ENCODE assay signal across 9 mouse cellular contexts in genomic region chr11:98777888-98778287, GRCm38 (mm10). TPM values are rescaled to one million over a fixed set of nuclear protein-coding genes. Genes with fewer than 3 reads are reported as not detected.
DNase-seq lines count a peak whose midpoint lies in the region; ATAC-seq lines count a peak whose summit lies in the region.
"Had no signal": no experiment of that assay in that cellular context is flagged by ENCODE, and none has a peak within 500 bp of the region (broad histone marks: within the 10 kb centered on the region; RNA-seq: fewer than 3 reads in every experiment).

No protein-coding gene starts in this region.

- ATAC-seq in kidney, embryonic 15.5 days (replicated peaks; ENCODE audit: low FRiP score): no peak
- ATAC-seq in neural tube, embryonic 13.5 days (ENCODE audit: low read depth): no peak
- ATAC-seq in limb, embryonic 13.5 days (ENCODE audit: low FRiP score, low read depth): no peak

- no peaks in the 10 kb centered on the region for H3K36me3 ChIP-seq in kidney, embryonic 15.5 days
- no peaks in the 10 kb centered on the region for H3K36me3 ChIP-seq in neural tube, embryonic 13.5 days
- no peaks in the 10 kb centered on the region for H3K36me3 ChIP-seq in limb, embryonic 13.5 days

- peak overlapping the region; percentile 89 for H3K27ac ChIP-seq in kidney, embryonic 15.5 days
- H3K27ac ChIP-seq in neural tube, embryonic 13.5 days (replicated peaks): 0 out of 2 replicates have a peak overlapping the region, but pooled peaks have one; percentile 35
- H3K27ac ChIP-seq in limb, embryonic 13.5 days: peak overlapping the region; percentile 90; the same call in 1 of the 2 replicates

- H3K27me3 ChIP-seq in kidney, embryonic 15.5 days: no peaks in the 10 kb centered on the region
- no peaks in the 10 kb centered on the region for H3K27me3 ChIP-seq in neural tube, embryonic 13.5 days
- H3K27me3 ChIP-seq in limb, embryonic 13.5 days: no peaks in the 10 kb centered on the region

- H3K9me3 ChIP-seq in kidney, embryonic 15.5 days (replicated peaks): no peaks in the 10 kb centered on the region
- H3K9me3 ChIP-seq in neural tube, embryonic 13.5 days: no peaks in the 10 kb centered on the region
- H3K9me3 ChIP-seq in limb, embryonic 13.5 days: no peaks in the 10 kb centered on the region

- no peak overlapping the region for H3K4me2 ChIP-seq in kidney, embryonic 15.5 days
- H3K4me2 ChIP-seq in neural tube, embryonic 13.5 days: no peak overlapping the region
- peak overlapping the region; percentile 74; the same call in 1 of the 2 replicates for H3K4me2 ChIP-seq in limb, embryonic 13.5 days (replicated peaks)

- no peak for DNase-seq in kidney, postnatal 4 days
- DNase-seq in neural tube, embryonic 10.5 days (ENCODE audit: extremely low spot score, low spot score): no peak
- no peak for DNase-seq in urinary bladder, postnatal 14 days (ENCODE audit: low spot score)
- DNase-seq in embryo, embryonic 9.5 days (ENCODE audit: extremely low spot score): no peak
- DNase-seq: gastrocnemius, postnatal 36 days; right cerebral cortex, postnatal 14 days had no signal

- peaks cover 95% of the 10 kb centered on the region for H3K4me1 ChIP-seq in kidney, embryonic 15.5 days
- peaks cover 62% of the 10 kb centered on the region for H3K4me1 ChIP-seq in neural tube, embryonic 13.5 days (replicated peaks)
- peaks cover 65% of the 10 kb centered on the region for H3K4me1 ChIP-seq in limb, embryonic 13.5 days

- H3K9ac ChIP-seq in kidney, embryonic 15.5 days: no peak overlapping the region
- H3K9ac ChIP-seq in neural tube, embryonic 13.5 days: no peak overlapping the region
- no peak overlapping the region for H3K9ac ChIP-seq in limb, embryonic 13.5 days

- no peak overlapping the region for H3K4me3 ChIP-seq in kidney, embryonic 15.5 days (replicated peaks)
- no peak overlapping the region for H3K4me3 ChIP-seq in neural tube, embryonic 13.5 days
- no peak overlapping the region for H3K4me3 ChIP-seq in limb, embryonic 13.5 days

RNA-seq across cellular contexts. Expression of gene Nr1d1, which starts 2.8 kb away (rescaled TPM):
- 2.0 and 2.3 TPM in 2 replicates for polyA plus RNA-seq in kidney, embryonic 15.5 days (2015; fragmentation: Nextera tagmentation; extraction: Ambion mirVana)
- polyA plus RNA-seq in neural tube, embryonic 13.5 days (2015; fragmentation: Nextera tagmentation; extraction: Ambion mirVana): 3.4 and 3.6 TPM in 2 replicates
- polyA plus RNA-seq in limb, embryonic 13.5 days (2015; fragmentation: Nextera tagmentation; extraction: Ambion mirVana): 0.93 and 1.1 TPM in 2 replicates

RNA-seq across cellular contexts. Expression of gene Msl1, which starts 17.4 kb away (rescaled TPM):
- 25.1 and 25.8 TPM in 2 replicates for polyA plus RNA-seq in kidney, embryonic 15.5 days (2015; fragmentation: Nextera tagmentation; extraction: Ambion mirVana)
- 31.5 and 33.2 TPM in 2 replicates for polyA plus RNA-seq in neural tube, embryonic 13.5 days (2015; fragmentation: Nextera tagmentation; extraction: Ambion mirVana)
- polyA plus RNA-seq in limb, embryonic 13.5 days (2015; fragmentation: Nextera tagmentation; extraction: Ambion mirVana): 28.9 and 29.2 TPM in 2 replicates

RNA-seq across cellular contexts. Expression of gene Casc3, which starts 26.8 kb away (rescaled TPM):
- polyA plus RNA-seq in kidney, embryonic 15.5 days (2015; fragmentation: Nextera tagmentation; extraction: Ambion mirVana): 40.6 and 40.8 TPM in 2 replicates
- 55.1 and 57.7 TPM in 2 replicates for polyA plus RNA-seq in neural tube, embryonic 13.5 days (2015; fragmentation: Nextera tagmentation; extraction: Ambion mirVana)
- 39.5 and 40.0 TPM in 2 replicates for polyA plus RNA-seq in limb, embryonic 13.5 days (2015; fragmentation: Nextera tagmentation; extraction: Ambion mirVana)

RNA-seq across cellular contexts. Expression of gene Thra, which starts 37.5 kb away (rescaled TPM):
- 21.7 and 26.9 TPM in 2 replicates for polyA plus RNA-seq in kidney, embryonic 15.5 days (2015; fragmentation: Nextera tagmentation; extraction: Ambion mirVana)
- 89.5 and 94.4 TPM in 2 replicates for polyA plus RNA-seq in neural tube, embryonic 13.5 days (2015; fragmentation: Nextera tagmentation; extraction: Ambion mirVana)
- 34.1 and 34.3 TPM in 2 replicates for polyA plus RNA-seq in limb, embryonic 13.5 days (2015; fragmentation: Nextera tagmentation; extraction: Ambion mirVana)

RNA-seq across cellular contexts. Expression of gene Med24, which starts 48.7 kb away (rescaled TPM):
- 58.2 and 64.7 TPM in 2 replicates for polyA plus RNA-seq in kidney, embryonic 15.5 days (2015; fragmentation: Nextera tagmentation; extraction: Ambion mirVana)
- polyA plus RNA-seq in neural tube, embryonic 13.5 days (2015; fragmentation: Nextera tagmentation; extraction: Ambion mirVana): 62.3 and 69.1 TPM in 2 replicates
- 56.0 and 61.0 TPM in 2 replicates for polyA plus RNA-seq in limb, embryonic 13.5 days (2015; fragmentation: Nextera tagmentation; extraction: Ambion mirVana)

Comparison
In these comparisons a context has a peak if more than half of its experiments do, and no peak if none do; other contexts are left out.
1. H3K27ac ChIP-seq: peak in every context shown above with its lines; median percentile 90 in limb, embryonic 13.5 days; 89 in kidney, embryonic 15.5 days; 35 in neural tube, embryonic 13.5 days.